ENCODE assay signal across 10 mouse cellular contexts in genomic region chr11:102607201-102607600, GRCm38 (mm10). TPM values are rescaled to one million over a fixed set of nuclear protein-coding genes. Genes with fewer than 3 reads are reported as not detected.
DNase-seq lines count a peak whose midpoint lies in the region; ATAC-seq and TF ChIP-seq lines count a peak whose summit lies in the region.
"Not testable (repeated sequence)": the region's sequence is repeated elsewhere in the genome, so short reads cannot be mapped to it uniquely, and the experiment has no call there.
"Had no signal": no experiment of that assay in that cellular context is flagged by ENCODE, and none has a peak within 500 bp of the region (broad histone marks: within the 10 kb centered on the region; RNA-seq: fewer than 3 reads in every experiment).

No protein-coding gene starts in this region.

- WGBS in forebrain, embryonic 12.5 days: under 1% methylated on average over 12 of the region's 12 CpGs
- 5% methylated on average over 12 of the region's 12 CpGs for WGBS in heart, embryonic 13.5 days
- 2% methylated on average over 12 of the region's 12 CpGs for WGBS in hindbrain, embryonic 16.5 days
- 2% methylated on average over 12 of the region's 12 CpGs for WGBS in lung, embryonic 14.5 days
- 4% methylated on average over 10 of the region's 12 CpGs for WGBS in midbrain, embryonic 16.5 days
- 2% methylated on average over 12 of the region's 12 CpGs for WGBS in stomach, embryonic 14.5 days

- not testable (repeated sequence) for H3K27me3 ChIP-seq in forebrain, embryonic 12.5 days; hindbrain, embryonic 16.5 days (replicated peaks; ENCODE audit: control insufficient read depth, insufficient read depth, low read length); lung, embryonic 14.5 days (ENCODE audit: insufficient read depth, low read length); midbrain, embryonic 16.5 days (ENCODE audit: control insufficient read depth, insufficient read depth, low read depth, low read length); stomach, embryonic 14.5 days (ENCODE audit: control insufficient read depth, insufficient read depth, low read length)
- peaks cover 11% of the 10 kb centered on the region for H3K27me3 ChIP-seq in heart, embryonic 13.5 days (replicated peaks)

- not testable (repeated sequence) for H3K36me3 ChIP-seq in forebrain, embryonic 12.5 days (replicated peaks); heart, embryonic 13.5 days; hindbrain, embryonic 16.5 days (ENCODE audit: control insufficient read depth, insufficient read depth, low read length); lung, embryonic 14.5 days (ENCODE audit: insufficient read depth); midbrain, embryonic 16.5 days (ENCODE audit: control insufficient read depth, insufficient read depth, low read length); stomach, embryonic 14.5 days (ENCODE audit: control insufficient read depth, insufficient read depth, low read length)

- peak overlapping the region; percentile 99 for H3K9ac ChIP-seq in forebrain, embryonic 12.5 days
- H3K9ac ChIP-seq in heart, embryonic 13.5 days: peak overlapping the region; percentile 98
- H3K9ac ChIP-seq in hindbrain, embryonic 16.5 days (ENCODE audit: low read depth, low read length): peak overlapping the region; percentile 54
- H3K9ac ChIP-seq in lung, embryonic 14.5 days: peak overlapping the region; percentile 96
- H3K9ac ChIP-seq in midbrain, embryonic 16.5 days (ENCODE audit: low read depth, low read length): peak overlapping the region; percentile 28; the same call in 1 of the 2 replicates
- peak overlapping the region; percentile 97 for H3K9ac ChIP-seq in stomach, embryonic 14.5 days (replicated peaks; ENCODE audit: low read depth, low read length)

- not testable (repeated sequence) for H3K9me3 ChIP-seq in forebrain, embryonic 12.5 days; heart, embryonic 13.5 days; hindbrain, embryonic 16.5 days (ENCODE audit: control insufficient read depth, low read length); lung, embryonic 14.5 days (ENCODE audit: low read depth, low read length); midbrain, embryonic 16.5 days (replicated peaks; ENCODE audit: control insufficient read depth, low read length, poor library complexity, severe bottlenecking); stomach, embryonic 14.5 days (ENCODE audit: control insufficient read depth, low read depth, low read length)

- peak overlapping the region; percentile 82 for H3K4me2 ChIP-seq in forebrain, embryonic 12.5 days
- peak overlapping the region; percentile 79 for H3K4me2 ChIP-seq in heart, embryonic 13.5 days
- H3K4me2 ChIP-seq in hindbrain, embryonic 16.5 days (ENCODE audit: low read length): peak overlapping the region; percentile 89
- H3K4me2 ChIP-seq in lung, embryonic 14.5 days: peak overlapping the region; percentile 80
- peak overlapping the region; percentile 88 for H3K4me2 ChIP-seq in midbrain, embryonic 16.5 days (ENCODE audit: low read length)
- H3K4me2 ChIP-seq in stomach, embryonic 14.5 days (replicated peaks; ENCODE audit: low read depth, low read length): peak overlapping the region; percentile 88

- not testable (repeated sequence) for ATAC-seq in forebrain, embryonic 12.5 days (ENCODE audit: low FRiP score); heart, embryonic 13.5 days (ENCODE audit: extremely low read depth, insufficient number of reproducible peaks, low FRiP score, low TSS enrichment); hindbrain, embryonic 16.5 days; lung, embryonic 14.5 days (ENCODE audit: insufficient read depth); midbrain, embryonic 16.5 days; stomach, embryonic 14.5 days (ENCODE audit: insufficient number of reproducible peaks, insufficient read depth, low FRiP score, low read depth)

- peaks cover 59% of the 10 kb centered on the region for H3K4me1 ChIP-seq in forebrain, embryonic 12.5 days
- H3K4me1 ChIP-seq in heart, embryonic 13.5 days: peaks cover 52% of the 10 kb centered on the region
- H3K4me1 ChIP-seq in hindbrain, embryonic 16.5 days (ENCODE audit: control insufficient read depth, insufficient read depth, low read depth, low read length): peaks cover 19% of the 10 kb centered on the region
- H3K4me1 ChIP-seq in lung, embryonic 14.5 days (ENCODE audit: insufficient read depth): peaks cover 20% of the 10 kb centered on the region
- peaks cover 32% of the 10 kb centered on the region for H3K4me1 ChIP-seq in midbrain, embryonic 16.5 days (ENCODE audit: control insufficient read depth, insufficient read depth, low read length)
- peaks cover 38% of the 10 kb centered on the region for H3K4me1 ChIP-seq in stomach, embryonic 14.5 days (ENCODE audit: control insufficient read depth, insufficient read depth, low read length)

- not testable (repeated sequence) for TF ChIP-seq CTCF in layer of hippocampus, adult 2 months (conservative IDR thresholded peaks at IDR 0.05); lung, embryonic 14.5 days (IDR thresholded peaks at IDR 0.05; ENCODE audit: low read depth)

- H3K4me3 ChIP-seq in forebrain, embryonic 12.5 days (replicated peaks): peak overlapping the region; percentile 93
- peak overlapping the region; percentile 85 for H3K4me3 ChIP-seq in heart, embryonic 13.5 days
- H3K4me3 ChIP-seq in hindbrain, embryonic 16.5 days (ENCODE audit: low read length): peak overlapping the region; percentile 74
- peak overlapping the region; percentile 60; the same call in 1 of the 2 replicates for H3K4me3 ChIP-seq in layer of hippocampus, adult 2 months
- H3K4me3 ChIP-seq in lung, embryonic 14.5 days (ENCODE audit: low read depth, low read length): peak overlapping the region; percentile 89
- H3K4me3 ChIP-seq in midbrain, embryonic 16.5 days (ENCODE audit: low read depth, low read length): peak overlapping the region; percentile 48
- peak overlapping the region; percentile 90 for H3K4me3 ChIP-seq in stomach, embryonic 14.5 days (ENCODE audit: low read depth, low read length)

- DNase-seq in embryo, embryonic 10.5 days (ENCODE audit: low spot score): peak; percentile 36
- DNase-seq in layer of hippocampus, adult 2 months (ENCODE audit: low spot score in 2 of 2): not testable (repeated sequence)
- DNase-seq in lung, embryonic 14.5 days: peak; percentile 35

- peak overlapping the region; percentile 74 for H3K27ac ChIP-seq in forebrain, embryonic 12.5 days
- peak overlapping the region; percentile 99 for H3K27ac ChIP-seq in heart, embryonic 13.5 days (replicated peaks)
- H3K27ac ChIP-seq in hindbrain, embryonic 16.5 days (ENCODE audit: low read depth, low read length); midbrain, embryonic 16.5 days (ENCODE audit: low read length): not testable (repeated sequence)
- H3K27ac ChIP-seq in layer of hippocampus, adult 2 months: peak overlapping the region; percentile 23; the same call in 1 of the 2 replicates
- peak overlapping the region; percentile 99 for H3K27ac ChIP-seq in lung, embryonic 14.5 days (ENCODE audit: low read depth)
- H3K27ac ChIP-seq in stomach, embryonic 14.5 days (ENCODE audit: low read length): peak overlapping the region; percentile 95

RNA-seq across cellular contexts. Expression of gene Fzd2, which starts 3.0 kb away (rescaled TPM):
- 42.2 and 42.3 TPM in 2 replicates for polyA plus RNA-seq in forebrain, embryonic 12.5 days (2016; fragmentation: Nextera tagmentation; extraction: Ambion mirVana)
- polyA plus RNA-seq in heart, embryonic 13.5 days (2015; fragmentation: Nextera tagmentation; extraction: Ambion mirVana): 19.1 and 22.0 TPM in 2 replicates
- polyA plus RNA-seq in hindbrain, embryonic 16.5 days (2015; fragmentation: Nextera tagmentation; extraction: Ambion mirVana): 6.0 and 6.7 TPM in 2 replicates
- total RNA-seq in layer of hippocampus, adult 2 months (2021): 1 to 10 TPM; 7.5 to 9.2 TPM
- polyA plus RNA-seq in lung, embryonic 14.5 days (2014; fragmentation: Nextera tagmentation; extraction: Ambion mirVana): 40.0 and 42.9 TPM in 2 replicates
- polyA plus RNA-seq in midbrain, embryonic 16.5 days (2015; fragmentation: Nextera tagmentation; extraction: Ambion mirVana): 3.9 and 4.4 TPM in 2 replicates
- 30.5 and 30.6 TPM in 2 replicates for polyA plus RNA-seq in stomach, embryonic 14.5 days (2014; fragmentation: Nextera tagmentation; extraction: Ambion mirVana)
- polyA plus RNA-seq: activated CD4-positive, CD25-positive, alpha-beta regulatory T cell, adult 4 months had no signal

RNA-seq across cellular contexts. Expression of gene Gm11627, which starts 27.9 kb away (rescaled TPM):
- polyA plus RNA-seq in forebrain, embryonic 12.5 days (2016; fragmentation: Nextera tagmentation; extraction: Ambion mirVana): 11.7 and 12.5 TPM in 2 replicates
- 10.5 and 13.8 TPM in 2 replicates for polyA plus RNA-seq in heart, embryonic 13.5 days (2015; fragmentation: Nextera tagmentation; extraction: Ambion mirVana)
- polyA plus RNA-seq in hindbrain, embryonic 16.5 days (2015; fragmentation: Nextera tagmentation; extraction: Ambion mirVana): 2.8 and 4.1 TPM in 2 replicates
- total RNA-seq in layer of hippocampus, adult 2 months (2021): 1 to 10 TPM; 3.9 to 4.2 TPM
- polyA plus RNA-seq in lung, embryonic 14.5 days (2014; fragmentation: Nextera tagmentation; extraction: Ambion mirVana): 14.3 and 15.3 TPM in 2 replicates
- polyA plus RNA-seq in midbrain, embryonic 16.5 days (2015; fragmentation: Nextera tagmentation; extraction: Ambion mirVana): 1.6 and 2.4 TPM in 2 replicates
- polyA plus RNA-seq in stomach, embryonic 14.5 days (2014; fragmentation: Nextera tagmentation; extraction: Ambion mirVana): 15.9 and 18.9 TPM in 2 replicates
- polyA plus RNA-seq: activated CD4-positive, CD25-positive, alpha-beta regulatory T cell, adult 4 months had no signal

RNA-seq across cellular contexts. Expression of gene Gpatch8, which starts 51.0 kb away (rescaled TPM):
- polyA plus RNA-seq in forebrain, embryonic 12.5 days (2016; fragmentation: Nextera tagmentation; extraction: Ambion mirVana): 66.6 and 67.9 TPM in 2 replicates
- polyA plus RNA-seq in heart, embryonic 13.5 days (2015; fragmentation: Nextera tagmentation; extraction: Ambion mirVana): 36.1 and 39.0 TPM in 2 replicates
- 52.9 and 60.5 TPM in 2 replicates for polyA plus RNA-seq in hindbrain, embryonic 16.5 days (2015; fragmentation: Nextera tagmentation; extraction: Ambion mirVana)
- 10 to 100 TPM; 53.0 to 58.9 TPM for total RNA-seq in layer of hippocampus, adult 2 months (2021)
- polyA plus RNA-seq in lung, embryonic 14.5 days (2014; fragmentation: Nextera tagmentation; extraction: Ambion mirVana): 47.0 and 49.4 TPM in 2 replicates
- polyA plus RNA-seq in midbrain, embryonic 16.5 days (2015; fragmentation: Nextera tagmentation; extraction: Ambion mirVana): 64.1 and 64.5 TPM in 2 replicates
- polyA plus RNA-seq in stomach, embryonic 14.5 days (2014; fragmentation: Nextera tagmentation; extraction: Ambion mirVana): 55.4 and 64.7 TPM in 2 replicates

RNA-seq across cellular contexts. Expression of gene Meioc, which starts 56.3 kb away (rescaled TPM):
- polyA plus RNA-seq in forebrain, embryonic 12.5 days (2016; fragmentation: Nextera tagmentation; extraction: Ambion mirVana): 0.19 and 0.21 TPM in 2 replicates
- polyA plus RNA-seq in heart, embryonic 13.5 days (2015; fragmentation: Nextera tagmentation; extraction: Ambion mirVana): 1.2 and 1.5 TPM in 2 replicates
- 0.15 and 0.17 TPM in 2 replicates for polyA plus RNA-seq in hindbrain, embryonic 16.5 days (2015; fragmentation: Nextera tagmentation; extraction: Ambion mirVana)
- not detected for total RNA-seq in layer of hippocampus, adult 2 months (2021)
- 0.22 and 0.64 TPM in 2 replicates for polyA plus RNA-seq in lung, embryonic 14.5 days (2014; fragmentation: Nextera tagmentation; extraction: Ambion mirVana)
- polyA plus RNA-seq in midbrain, embryonic 16.5 days (2015; fragmentation: Nextera tagmentation; extraction: Ambion mirVana): 0.15 and 0.16 TPM in 2 replicates
- polyA plus RNA-seq in stomach, embryonic 14.5 days (2014; fragmentation: Nextera tagmentation; extraction: Ambion mirVana): 0.80 and 1.2 TPM in 2 replicates
- total RNA-seq: layer of hippocampus, postnatal 25 days had no signal
- polyA plus RNA-seq: activated CD4-positive, CD25-positive, alpha-beta regulatory T cell, adult 4 months had no signal

Comparison
In these comparisons a context has a peak if more than half of its experiments do, and no peak if none do; other contexts are left out.
1. H3K9ac ChIP-seq: peak in every context shown above with its lines; median percentile 99 in forebrain, embryonic 12.5 days; 98 in heart, embryonic 13.5 days; 97 in stomach, embryonic 14.5 days; 96 in lung, embryonic 14.5 days; 54 in hindbrain, embryonic 16.5 days; 28 in midbrain, embryonic 16.5 days.